14 mouse cellular contexts compared by ENCODE assay signal in the genomic region with DNA sequence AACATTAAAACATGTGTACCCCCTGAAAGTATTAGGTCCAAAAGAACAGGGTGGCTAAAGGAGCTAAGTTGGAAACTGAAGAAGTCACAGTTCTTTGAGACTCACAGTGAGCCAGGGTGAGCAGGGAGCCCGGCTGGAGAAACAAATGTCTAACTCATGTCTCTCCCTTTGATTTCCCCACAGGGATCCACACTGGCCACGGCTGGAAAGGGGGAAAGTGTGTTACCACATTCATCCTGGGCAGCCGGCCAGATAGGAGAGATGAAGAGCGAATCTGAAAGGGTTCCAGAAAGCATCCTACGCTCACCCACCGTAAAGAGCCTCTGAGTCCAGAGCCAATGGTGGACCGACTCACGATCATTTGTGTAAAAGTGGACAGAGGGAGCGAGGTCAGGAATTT. TPM values are rescaled to one million over a fixed set of nuclear protein-coding genes. Genes with fewer than 3 reads are reported as not detected.
DNase-seq lines count a peak whose midpoint lies in the region; ATAC-seq lines count a peak whose summit lies in the region.
"Had no signal": no experiment of that assay in that cellular context is flagged by ENCODE, and none has a peak within 500 bp of the region (broad histone marks: within the 10 kb centered on the region; RNA-seq: fewer than 3 reads in every experiment).

No protein-coding gene starts in this region.

- ATAC-seq in heart, embryonic 11.5 days (replicated peaks; ENCODE audit: insufficient number of reproducible peaks, low FRiP score, low TSS enrichment): no peak
- ATAC-seq: activated CD4-positive, CD25-positive, alpha-beta regulatory T cell, adult 4 months; CD4-positive, CD25-positive, alpha-beta regulatory T cell, adult 4 months; intestine, postnatal 0 days had no signal

- H3K4me2 ChIP-seq in heart, embryonic 11.5 days: no peak overlapping the region
- H3K4me2 ChIP-seq: liver, embryonic 11.5 days had no signal

- no peak overlapping the region for H3K4me3 ChIP-seq in heart, embryonic 11.5 days (ENCODE audit: low read depth, low read length)
- H3K4me3 ChIP-seq: heart, adult 2 months; hindbrain, embryonic 10.5 days had no signal

- no peaks in the 10 kb centered on the region for H3K27me3 ChIP-seq in heart, embryonic 11.5 days (ENCODE audit: control insufficient read depth, insufficient read depth, low read length)

- DNase-seq in heart, postnatal 4 days: peak; percentile 50
- DNase-seq in urinary bladder, postnatal 25 days (ENCODE audit: low spot score): peak; percentile 14
- no peak for DNase-seq in urinary bladder, postnatal 10 days (ENCODE audit: low spot score)
- DNase-seq in gastrocnemius, postnatal 4 days (ENCODE audit: low spot score in 2 of 2): peak; percentile 39 to 54
- DNase-seq in layer of hippocampus, adult 9-11 months: no peak
- DNase-seq in cerebellum, adult 11-12 months: no peak
- DNase-seq: heart, adult 2 months; right cerebral cortex, postnatal 14 days had no signal

- no peaks in the 10 kb centered on the region; the same call in 1 of the 2 replicates for H3K9me3 ChIP-seq in heart, embryonic 11.5 days (replicated peaks; ENCODE audit: control insufficient read depth, low read length)
- H3K9me3 ChIP-seq: hindbrain, embryonic 10.5 days had no signal

- H3K4me1 ChIP-seq in heart, embryonic 11.5 days (ENCODE audit: control insufficient read depth, insufficient read depth, low read length): no peaks in the 10 kb centered on the region
- H3K4me1 ChIP-seq: hindbrain, embryonic 10.5 days had no signal

- no peak overlapping the region for H3K9ac ChIP-seq in heart, embryonic 11.5 days (ENCODE audit: low read depth, low read length)

- H3K27ac ChIP-seq in heart, embryonic 11.5 days (ENCODE audit: low read depth, low read length): no peak overlapping the region
- H3K27ac ChIP-seq: heart, adult 2 months; hindbrain, embryonic 10.5 days had no signal

- H3K36me3 ChIP-seq in heart, embryonic 11.5 days (ENCODE audit: control insufficient read depth, insufficient read depth, low read length): peaks cover 3% of the 10 kb centered on the region; the same call in 1 of the 2 replicates

- 86% methylated on average over 9 of the region's 9 CpGs for WGBS in heart, embryonic 11.5 days (ENCODE audit: insufficient replicate concordance)

RNA-seq across cellular contexts. Expression of a gene that starts 20.9 kb away (rescaled TPM):
- total RNA-seq in heart, postnatal 4 days (2021): 100 to 1,000 TPM; 183 to 198 TPM
- polyA plus RNA-seq in heart, embryonic 11.5 days (2014; fragmentation: Nextera tagmentation; extraction: Ambion mirVana): 635 and 657 TPM in 2 replicates
- 100 to 1,000 TPM; 186 to 196 TPM for total RNA-seq in gastrocnemius, postnatal 4 days (2021)

Comparison
In these comparisons a context has a peak if more than half of its experiments do, and no peak if none do; other contexts are left out.
1. DNase-seq: peak in heart, postnatal 4 days (single experiment), urinary bladder, postnatal 25 days (single experiment) and gastrocnemius, postnatal 4 days (2 of 2); none in urinary bladder, postnatal 10 days (single experiment), layer of hippocampus, adult 9-11 months (single experiment) and cerebellum, adult 11-12 months (single experiment).